Mouse (Mus musculus): ENCODE results near the gene C1qtnf6. TPM values are rescaled to one million over a fixed set of nuclear protein-coding genes. Genes with fewer than 3 reads are reported as not detected.

C1qtnf6 gene
- total and polyA plus RNA-seq, 3 experiments = 5.7 to 28.1 (median 6.3) TPM

- dilution Hi-C loops (cut with MboI; ENCODE audit: extremely low pct_ligation_motif_present, extremely low pct_unique_long_range_greater_than_20kb, low sequenced_read_pairs) = no loop called here
- no peak overlapping the region for H3K9ac ChIP-seq (ENCODE audit: insufficient read depth, low read depth)
- H3K27me3 ChIP-seq (replicated peaks) = no peaks in the 10 kb centered on the region
- H3K4me3 ChIP-seq (replicated peaks in 1 of 3; ENCODE audit: low read depth in 2 of 3, low read length in 2 of 3, poor library complexity in 1 of 3) = no peak overlapping the region
- H3K79me2 ChIP-seq (replicated peaks; ENCODE audit: control insufficient read depth, extremely low read depth, insufficient read depth, poor library complexity, severe bottlenecking) = no peaks in the 10 kb centered on the region
- in situ Hi-C loops (cut with MboI; ENCODE audit: low pct_ligation_motif_present, low pct_unique_long_range_greater_than_20kb, low sequenced_read_pairs) = no loop called here
- H3K4me2 ChIP-seq (ENCODE audit: insufficient read depth, low read depth, poor library complexity, severe bottlenecking) = no peak overlapping the region
- TF ChIP-seq IRF4 (IDR thresholded peaks at IDR 0.05; ENCODE audit: low read depth, low read length) (no peak), USF2 (conservative IDR thresholded peaks at IDR 0.05; ENCODE audit: low read depth, low read length) (no peak), MXI1 (IDR thresholded peaks at IDR 0.05; ENCODE audit: low read depth, low read length) (no peak), ZNF384 (IDR thresholded peaks at IDR 0.05; ENCODE audit: low read depth, low read length) (no peak), ZC3H11A (IDR thresholded peaks at IDR 0.05; ENCODE audit: low read depth, low read length) (no peak), JUN (IDR thresholded peaks at IDR 0.05; ENCODE audit: insufficient read depth, low read depth, low read length) (no peak), KAT2A (IDR thresholded peaks at IDR 0.05; ENCODE audit: insufficient replicate concordance, low read length) (no peak), E2F4 (IDR thresholded peaks at IDR 0.05; ENCODE audit: insufficient replicate concordance, low read depth, low read length) (no peak), HCFC1 (IDR thresholded peaks at IDR 0.05; ENCODE audit: low read depth, low read length) (no peak), POLR2A (IDR thresholded peaks at IDR 0.05; ENCODE audit: low read depth, low read length) (no peak)
- H3K9me3 ChIP-seq (replicated peaks; ENCODE audit: low read length) = no peaks in the 10 kb centered on the region
- DNase-seq (ENCODE audit: extremely low read depth) = no peak
- H3K4me1 ChIP-seq (ENCODE audit: control insufficient read depth in 1 of 2, insufficient read depth in 2 of 2) = peaks cover 29 to 67% of the 10 kb centered on the region in 2 experiments
- no peak overlapping the region for H3K27ac ChIP-seq (ENCODE audit: insufficient read depth, low read depth)
- peaks cover 44 to 54% of the 10 kb centered on the region in 2 experiments for H3K36me3 ChIP-seq (replicated peaks in 1 of 2; ENCODE audit: control insufficient read depth in 1 of 2, insufficient read depth in 1 of 2, low read length in 1 of 2)
Measured at GRCm38 (mm10) chr15:78479470-78479869, 51.7 kb downstream of the C1qtnf6 start.

GRCm38 (mm10) chr15:78478073-78478472, 53.1 kb downstream of the C1qtnf6 start:
- in situ Hi-C loops (cut with MboI; ENCODE audit: low pct_ligation_motif_present, low pct_unique_long_range_greater_than_20kb, low sequenced_read_pairs) = no loop called here
- Histone ChIP-seq H3K4me3 (replicated peaks in 1 of 3; ENCODE audit: low read depth in 2 of 3, low read length in 2 of 3, poor library complexity in 1 of 3) (peak overlapping the region in 1 of 3 experiments; percentile 50), H3K79me2 (replicated peaks; ENCODE audit: control insufficient read depth, extremely low read depth, insufficient read depth, poor library complexity, severe bottlenecking) (no peaks in the 10 kb centered on the region), H3K4me2 (ENCODE audit: insufficient read depth, low read depth, poor library complexity, severe bottlenecking) (no peak overlapping the region), H3K27me3 (replicated peaks) (no peaks in the 10 kb centered on the region), H3K27ac (ENCODE audit: insufficient read depth, low read depth) (no peak overlapping the region), H3K9ac (ENCODE audit: insufficient read depth, low read depth) (no peak overlapping the region), H3K4me1 (ENCODE audit: control insufficient read depth in 1 of 2, insufficient read depth in 2 of 2) (peaks cover 31 to 67% of the 10 kb centered on the region in 2 experiments), H3K36me3 (replicated peaks in 1 of 2; ENCODE audit: control insufficient read depth in 1 of 2, insufficient read depth in 1 of 2, low read length in 1 of 2) (peaks cover 30 to 40% of the 10 kb centered on the region in 2 experiments), H3K9me3 (replicated peaks; ENCODE audit: low read length) (no peaks in the 10 kb centered on the region)
- dilution Hi-C loops (cut with MboI; ENCODE audit: extremely low pct_ligation_motif_present, extremely low pct_unique_long_range_greater_than_20kb, low sequenced_read_pairs) = no loop called here
- DNase-seq (ENCODE audit: extremely low read depth) = no peak
- no peak for TF ChIP-seq RCOR1 (conservative IDR thresholded peaks at IDR 0.05; ENCODE audit: low read depth, low read length)
- TF ChIP-seq CTCF (conservative IDR thresholded peaks at IDR 0.05 in 1 of 2, IDR thresholded peaks at IDR 0.05 in 1 of 2; ENCODE audit: low read depth in 2 of 2, low read length in 2 of 2) = no peak
- no peak for TF ChIP-seq CHD1 (IDR thresholded peaks at IDR 0.05; ENCODE audit: low read depth, low read length)
- no peak for TF ChIP-seq SIN3A (IDR thresholded peaks at IDR 0.05; ENCODE audit: low read length)
- TF ChIP-seq TCF12 (IDR thresholded peaks at IDR 0.05; ENCODE audit: low read depth, low read length) = no peak
- no peak for TF ChIP-seq NRF1 (IDR thresholded peaks at IDR 0.05; ENCODE audit: low read depth, low read length)

Measured in CH12.LX (cell line).